Mouse (Mus musculus) liver, embryonic 14.5 days (tissue): ENCODE data around the gene Pik3cb. TPM values are rescaled to one million over a fixed set of nuclear protein-coding genes. Genes with fewer than 3 reads are reported as not detected.

Experiments used
- ATAC-seq: fragments of 200-750 bp; cut with Nextera tagmentation; 2 replicates; pipeline ENCODE4 v1.8.0; 2017; ENCODE audit warnings: moderate number of reproducible peaks, mild to moderate bottlenecking, moderate library complexity; ENCODE audit not compliant: insufficient read depth
- DNase-seq, 3 experiments: peaks; one replicate each; pipeline ENCODE4 v3.0.0-alpha.2; 2012 to 2013; ENCODE audit warnings: low read depth in 3 of 3, low spot score in 3 of 3
- H3K27ac ChIP-seq: fragments of 300-500 bp; sonication (generic); 2 replicates; pipeline ENCODE4 v1.5.1; 2014; ENCODE audit warnings: moderate library complexity, mild to moderate bottlenecking, control low read depth, inconsistent platforms
- H3K27me3 ChIP-seq: fragments of 300-500 bp; sonication (generic); 2 replicates; pipeline ENCODE4 v1.6.1; 2014; ENCODE audit warnings: mild to moderate bottlenecking, low read length, moderate library complexity; ENCODE audit not compliant: control insufficient read depth, insufficient read depth
- H3K36me3 ChIP-seq: fragments of 300-500 bp; sonication (generic); replicated peaks from 2 replicates; pipeline ENCODE4 v1.6.1; 2014; ENCODE audit warnings: low read depth; ENCODE audit not compliant: control insufficient read depth, insufficient read depth
- H3K4me1 ChIP-seq, 2 experiments: fragments of 200-500 bp in 1 of 2; fragments of 300-500 bp in 1 of 2; sonication (generic) in 1 of 2; replicated peaks; 2 replicates each; pipeline ENCODE4 v1.6.1; 2012 to 2014; ENCODE audit warnings: antibody characterized with exemption in 1 of 2, inconsistent platforms in 1 of 2, low read length in 1 of 2; ENCODE audit not compliant: control insufficient read depth in 2 of 2, insufficient read depth in 2 of 2
- H3K4me2 ChIP-seq: fragments of 300-500 bp; sonication (generic); 2 replicates; pipeline ENCODE4 v1.6.1; 2014; ENCODE audit warnings: low read depth, mild to moderate bottlenecking, control low read depth, moderate library complexity
- H3K4me3 ChIP-seq, 2 experiments: fragments of 200-500 bp in 1 of 2; fragments of 300-500 bp in 1 of 2; sonication (generic) in 1 of 2; 2 replicates each; pipeline ENCODE4 v1.5.1; 2012 to 2014; ENCODE audit warnings: low read depth in 2 of 2, low read length in 2 of 2, mild to moderate bottlenecking in 2 of 2, control low read depth in 1 of 2, inconsistent platforms in 1 of 2, moderate library complexity in 1 of 2; ENCODE audit not compliant: insufficient read depth in 1 of 2
- H3K9ac ChIP-seq: fragments of 300-500 bp; sonication (generic); replicated peaks from 2 replicates; pipeline ENCODE4 v1.6.1; 2014; ENCODE audit warnings: mild to moderate bottlenecking, control low read depth, moderate library complexity
- H3K9me3 ChIP-seq: fragments of 300-500 bp; sonication (generic); 2 replicates; pipeline ENCODE4 v1.6.1; 2016; ENCODE audit warnings: low read length, mixed read lengths; ENCODE audit not compliant: control insufficient read depth
- CTCF ChIP-seq: IDR thresholded peaks from 2 replicates; pipeline ENCODE4 v1.5.1; 2016; ENCODE audit warnings: antibody characterized with exemption, low read depth, control low read depth
- EP300 ChIP-seq: IDR thresholded peaks from 2 replicates; pipeline ENCODE4 v1.6.1; 2016; ENCODE audit warnings: antibody characterized with exemption, low read depth
- WGBS: fragments of 180-500 bp; shearing (Covaris S2); extraction: QIAGEN DNeasy Blood & Tissue Kit; methylation state at CpG from one replicate; pipeline ENCODE4 v1.1.7; 2014; ENCODE audit not compliant: insufficient replicate concordance; 5-methylcytosine and 5-hydroxymethylcytosine counted together
- polyA plus RNA-seq, 2 experiments: library from polyadenylated mRNA; depleted of rRNA in 1 of 2; stranded (reverse) in 1 of 2; unstranded in 1 of 2; fragments of >200 nt; fragmentation: Nextera tagmentation in 1 of 2; extraction: Ambion mirVana in 1 of 2; gene quantifications; 2 replicates each; pipeline versions ENCODE4 v1.2.1 to v1.2.3; 2012 to 2014

Pik3cb gene
- polyA plus RNA-seq, 2 experiments: 2.3 to 4.3 TPM

DNA sequence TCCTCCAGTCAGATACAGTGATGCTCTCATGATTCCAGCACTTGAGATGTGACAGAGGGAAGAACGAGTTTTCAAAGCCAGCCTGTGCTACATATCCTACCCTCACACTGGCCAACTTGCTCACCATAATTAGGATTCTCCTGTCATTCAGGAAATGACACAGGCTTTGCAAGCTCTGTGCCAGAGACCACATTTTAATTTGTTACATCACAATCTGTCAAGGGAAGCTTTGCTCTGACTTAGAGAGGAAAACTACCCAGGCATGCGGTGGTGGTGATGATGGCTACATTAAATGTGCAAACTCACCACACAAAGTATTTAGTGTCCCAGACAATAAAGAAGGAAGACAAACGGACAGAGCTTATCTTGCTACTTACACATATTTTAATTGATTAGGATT, 59.1 kb downstream of the Pik3cb start:
- no peak overlapping the region for H3K4me2 ChIP-seq
- no peaks in the 10 kb centered on the region; the same call in 1 of the 2 replicates for H3K36me3 ChIP-seq
- H3K9me3 ChIP-seq: no peaks in the 10 kb centered on the region
- TF ChIP-seq CTCF (no peak), EP300 (no peak)
- no peak overlapping the region for H3K9ac ChIP-seq
- no peak for DNase-seq
- H3K27ac ChIP-seq: no peak overlapping the region
- no peaks in the 10 kb centered on the region for H3K27me3 ChIP-seq
- no peak overlapping the region for H3K4me3 ChIP-seq
- 50% methylated on average over 3 of the region's 3 CpGs for WGBS
- H3K4me1 ChIP-seq: no peaks in the 10 kb centered on the region
- ATAC-seq: no peak

DNA sequence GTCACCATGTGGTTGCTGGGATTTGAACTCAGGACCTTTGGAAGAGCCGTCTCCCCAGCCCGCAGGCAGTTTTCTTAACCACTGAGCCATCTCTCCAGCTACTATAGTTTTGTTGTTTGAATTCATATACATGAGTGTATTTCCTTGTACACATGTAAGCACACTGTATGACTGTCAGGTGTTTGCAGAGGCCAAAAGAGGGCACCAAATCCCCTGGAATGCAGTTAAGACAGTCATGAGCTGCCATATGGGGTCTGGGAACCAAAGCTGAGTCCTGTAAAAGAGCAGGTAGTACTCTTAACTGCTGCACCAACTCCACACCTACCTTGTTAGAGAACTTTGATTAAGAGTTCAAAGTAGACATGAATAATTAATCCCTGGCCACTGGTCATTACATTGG, 59.8 kb downstream of the Pik3cb start:
- WGBS: 82% methylated on average over 2 of the region's 2 CpGs
- Histone ChIP-seq H3K4me2 (no peak overlapping the region), H3K27ac (no peak overlapping the region), H3K27me3 (no peaks in the 10 kb centered on the region), H3K4me3 (no peak overlapping the region), H3K9ac (no peak overlapping the region), H3K9me3 (no peaks in the 10 kb centered on the region), H3K36me3 (no peaks in the 10 kb centered on the region; the same call in 1 of the 2 replicates), H3K4me1 (no peaks in the 10 kb centered on the region)
- TF ChIP-seq EP300 (no peak), CTCF (peak; percentile 36)
- ATAC-seq: no peak
- DNase-seq: peak in 1 of 3 experiments; percentile 16

DNA sequence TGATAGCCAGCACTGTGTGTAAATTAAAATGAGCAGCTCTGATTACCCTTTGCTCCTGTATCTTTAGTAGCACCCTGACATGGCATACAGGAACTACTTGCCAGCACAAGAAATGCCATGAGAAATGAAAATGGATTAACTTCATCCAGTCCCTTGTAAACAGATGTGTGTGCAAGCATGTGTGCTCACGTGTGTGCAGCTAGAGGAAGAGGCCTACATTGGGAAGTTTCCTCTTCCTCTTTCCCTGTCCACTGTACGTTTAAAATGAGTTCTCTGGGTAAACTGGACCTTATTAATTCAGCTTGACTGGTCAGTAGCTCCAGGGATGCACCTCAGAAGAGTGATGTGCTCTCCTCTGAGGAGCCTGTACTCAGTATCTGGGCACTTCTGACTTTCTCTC, 66.0 kb downstream of the Pik3cb start:
- no peaks in the 10 kb centered on the region for H3K27me3 ChIP-seq
- 24% methylated on average over 2 of the region's 2 CpGs for WGBS
- no peak for DNase-seq
- no peak overlapping the region for H3K9ac ChIP-seq
- no peaks in the 10 kb centered on the region for H3K9me3 ChIP-seq
- H3K27ac ChIP-seq: no peak overlapping the region
- peaks cover 7% of the 10 kb centered on the region for H3K36me3 ChIP-seq
- ATAC-seq: no peak
- H3K4me2 ChIP-seq: no peak overlapping the region
- no peaks in the 10 kb centered on the region for H3K4me1 ChIP-seq
- no peak overlapping the region for H3K4me3 ChIP-seq
- no peak for TF ChIP-seq CTCF
- TF ChIP-seq EP300: no peak

DNA sequence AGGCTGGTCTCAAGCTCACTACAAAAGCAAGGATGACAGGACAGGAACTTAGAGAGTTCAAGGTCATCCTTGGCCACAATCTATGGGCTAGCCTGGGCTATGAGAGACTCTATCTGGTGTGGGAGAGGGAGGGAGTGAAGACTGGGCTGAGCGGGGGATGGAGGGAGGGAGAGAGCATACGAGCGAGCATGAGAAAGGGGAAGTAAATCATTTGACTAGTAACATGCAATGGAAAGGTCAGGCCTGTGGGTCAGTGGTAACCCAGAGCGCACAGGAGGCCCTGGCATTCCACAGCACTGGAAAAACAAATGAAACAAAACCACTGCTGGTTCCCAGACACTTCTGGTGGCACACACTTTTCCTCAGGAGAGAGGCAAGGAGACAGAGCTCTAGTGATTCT, 67.9 kb downstream of the Pik3cb start:
- 53% methylated on average over 4 of the region's 4 CpGs for WGBS
- no peak overlapping the region for H3K9ac ChIP-seq
- H3K36me3 ChIP-seq: peaks cover 7% of the 10 kb centered on the region
- TF ChIP-seq CTCF (no peak), EP300 (no peak)
- H3K9me3 ChIP-seq: no peaks in the 10 kb centered on the region
- no peak overlapping the region for H3K27ac ChIP-seq
- no peak overlapping the region for H3K4me3 ChIP-seq
- H3K27me3 ChIP-seq: no peaks in the 10 kb centered on the region
- no peaks in the 10 kb centered on the region for H3K4me1 ChIP-seq
- no peak for DNase-seq
- ATAC-seq: no peak
- H3K4me2 ChIP-seq: no peak overlapping the region

DNA sequence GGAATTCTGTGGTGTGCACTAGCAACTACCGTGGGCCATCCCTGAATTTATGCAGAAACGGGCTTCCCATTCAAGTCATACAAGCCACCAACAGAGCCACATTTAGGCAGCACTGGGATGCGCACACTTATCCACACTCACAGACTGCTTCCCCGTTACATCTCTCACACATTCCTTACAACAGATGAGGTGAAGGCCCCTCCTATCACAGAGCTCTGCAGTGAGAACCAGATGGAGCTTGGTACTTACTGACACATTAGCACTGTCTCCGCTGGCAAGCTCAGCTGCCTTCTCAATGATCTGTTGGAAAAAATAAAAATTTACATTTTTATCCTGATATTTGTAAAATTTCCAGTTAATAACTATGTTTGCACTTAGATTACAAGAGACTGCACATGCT, 75.1 kb downstream of the Pik3cb start:
- Histone ChIP-seq H3K36me3 (peaks cover 22% of the 10 kb centered on the region), H3K4me3 (no peak overlapping the region), H3K9ac (no peak overlapping the region), H3K27me3 (no peaks in the 10 kb centered on the region), H3K4me1 (no peaks in the 10 kb centered on the region), H3K27ac (no peak overlapping the region), H3K4me2 (no peak overlapping the region), H3K9me3 (no peaks in the 10 kb centered on the region)
- TF ChIP-seq EP300 (no peak), CTCF (no peak)
- DNase-seq (no peak), ATAC-seq (no peak)
- WGBS: 84% methylated on average over 5 of the region's 5 CpGs

DNA sequence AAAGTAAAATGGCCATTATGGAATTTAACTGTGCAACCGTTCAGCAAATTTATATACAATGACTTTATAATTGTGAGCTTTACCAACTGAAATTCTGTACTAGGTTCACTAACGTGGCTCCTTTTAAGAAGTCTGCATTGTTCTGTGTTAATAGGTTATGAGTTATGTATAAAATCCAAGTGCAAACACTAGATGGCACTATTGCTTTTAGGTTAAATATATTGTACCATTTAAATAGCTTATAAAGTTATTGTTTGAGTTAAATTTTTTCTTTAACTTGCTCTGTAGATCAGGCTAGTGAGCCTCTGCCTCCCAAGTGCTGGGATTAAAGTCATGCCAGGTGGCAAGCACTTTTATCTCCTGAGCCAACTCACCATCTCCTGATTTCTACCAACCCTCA, 76.2 kb downstream of the Pik3cb start:
- Histone ChIP-seq H3K4me3 (no peak overlapping the region), H3K4me1 (no peaks in the 10 kb centered on the region), H3K9ac (no peak overlapping the region), H3K36me3 (peaks cover 22% of the 10 kb centered on the region), H3K27ac (no peak overlapping the region), H3K27me3 (no peaks in the 10 kb centered on the region), H3K4me2 (no peak overlapping the region), H3K9me3 (no peaks in the 10 kb centered on the region)
- DNase-seq: peak in 2 of 3 experiments; percentile 7 to 37
- no peak for ATAC-seq
- no peak for TF ChIP-seq EP300
- peak; percentile 5; the same call in 1 of the 2 replicates for TF ChIP-seq CTCF
- 48% methylated on average over 2 of the region's 2 CpGs for WGBS
